Mouse (Mus musculus): ENCODE results near the gene Lama1. TPM values are rescaled to one million over a fixed set of nuclear protein-coding genes. Genes with fewer than 3 reads are reported as not detected.

The Lama1 gene
- polyA plus RNA-seq, 1 experiment from 2014 or later, result 23.7 TPM

DNA sequence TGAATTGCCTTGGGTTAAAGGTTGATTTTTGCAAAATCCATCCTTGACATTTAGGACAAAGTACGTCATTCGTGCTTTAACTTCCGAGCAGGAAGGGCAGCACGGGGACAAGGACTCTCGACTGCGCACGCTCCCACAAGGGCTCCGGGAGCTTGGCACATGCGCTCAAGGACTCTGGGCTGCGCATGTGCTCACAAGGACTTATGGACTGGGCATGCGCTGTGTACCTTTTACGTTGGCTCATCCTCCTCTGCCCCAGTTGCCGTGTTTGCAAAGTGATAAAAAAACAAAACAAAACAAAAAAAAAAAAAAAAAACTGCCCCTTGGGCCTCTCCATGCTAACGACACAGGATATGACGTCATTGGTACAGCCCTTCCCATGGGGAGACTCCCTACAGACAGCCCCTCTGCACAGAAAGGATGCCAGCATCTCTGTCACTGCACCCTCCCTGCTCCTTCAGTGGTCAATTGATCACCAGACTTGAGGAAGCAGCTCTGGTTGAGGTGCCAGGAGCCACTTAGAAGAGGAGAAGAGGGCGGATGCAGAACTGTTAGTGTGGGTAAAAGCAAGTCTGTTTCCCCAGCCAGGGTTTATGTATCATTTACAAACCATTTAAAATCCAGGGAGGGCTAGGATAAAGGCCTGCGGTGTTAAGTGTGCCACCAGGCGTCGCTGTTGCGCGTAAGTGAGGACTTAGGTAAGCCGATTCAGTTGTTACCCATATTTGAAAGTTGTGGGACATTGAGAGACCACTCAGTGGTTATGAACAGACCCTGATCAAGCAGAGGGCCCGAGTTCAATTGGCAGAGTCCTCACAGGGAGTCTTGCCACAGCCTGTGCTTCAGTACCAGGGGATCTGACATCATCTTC, 172.9 kb downstream of the Lama1 start:
- WGBS, result 72% methylated on average over 23 of the region's 23 CpGs
- no peak overlapping the region for H3K4me3 ChIP-seq (ENCODE audit: low read depth, low read length)
- DNase-seq (ENCODE audit: low spot score, missing footprints) (peak; percentile 97), ATAC-seq (ENCODE audit: low FRiP score) (peak; percentile 63; the same call in 1 of the 2 replicates)
- no peak overlapping the region for H3K4me2 ChIP-seq
- no peak overlapping the region for H3K27ac ChIP-seq (ENCODE audit: low read depth, low read length)
- H3K36me3 ChIP-seq (ENCODE audit: control insufficient read depth, insufficient read depth, low read length), result no peaks in the 10 kb centered on the region
- no peak overlapping the region for H3K9ac ChIP-seq (ENCODE audit: low read length)
- H3K4me1 ChIP-seq (ENCODE audit: control insufficient read depth, insufficient read depth, low read length), result no peaks in the 10 kb centered on the region
- H3K27me3 ChIP-seq (ENCODE audit: control insufficient read depth, insufficient read depth, low read length), result no peaks in the 10 kb centered on the region
- H3K9me3 ChIP-seq (ENCODE audit: control insufficient read depth, low read length), result no peaks in the 10 kb centered on the region

Other genes starting within 250 kb of the Lama1 start
- not detected in 2 replicates for gene Lrrc30, start 64.5 kb upstream of the Lama1 start, polyA plus RNA-seq (2014; fragmentation: Nextera tagmentation; extraction: Ambion mirVana)